Mouse (Mus musculus) heart, postnatal 25 days (tissue): Measurements from ENCODE around the gene Arpp21. TPM values are rescaled to one million over a fixed set of nuclear protein-coding genes. Genes with fewer than 3 reads are reported as not detected.

Experiments
- DNase-seq: peaks from one replicate; pipeline ENCODE4 v3.0.0; 2022; ENCODE audit warnings: low spot score
- intact Hi-C: fragments of 180-260 bp; cut with DNase I; formaldehyde crosslinking; loops from one replicate; pipeline ENCODE4 v1.15.1; 2025
- total RNA-seq, 2 experiments: library from RNA; stranded (reverse); gene quantifications; 2 replicates each; pipeline ENCODE4 v1.2.3; 2021

Arpp21 gene
- total RNA-seq, 2 experiments from 2014 or later, result 1.6 to 2.1 TPM

DNA sequence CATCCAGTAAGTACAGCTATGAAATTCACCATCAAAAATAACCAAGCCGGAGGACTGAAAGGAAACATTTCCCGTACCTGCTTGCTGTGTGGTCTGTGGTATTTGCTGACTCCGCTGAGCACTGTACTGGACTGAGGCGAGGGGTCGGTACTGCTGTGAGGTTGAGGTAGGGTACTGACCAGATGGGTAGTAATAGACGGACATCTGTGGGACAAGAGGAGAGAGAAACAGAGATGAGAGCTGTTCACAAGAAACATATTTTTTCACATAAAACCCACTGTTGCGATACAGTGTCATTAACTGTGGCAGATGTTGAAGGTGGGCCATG is 116.7 kb downstream of the Arpp21 start:
- intact Hi-C loops, result no loop called here
- DNase-seq, result no peak

DNA sequence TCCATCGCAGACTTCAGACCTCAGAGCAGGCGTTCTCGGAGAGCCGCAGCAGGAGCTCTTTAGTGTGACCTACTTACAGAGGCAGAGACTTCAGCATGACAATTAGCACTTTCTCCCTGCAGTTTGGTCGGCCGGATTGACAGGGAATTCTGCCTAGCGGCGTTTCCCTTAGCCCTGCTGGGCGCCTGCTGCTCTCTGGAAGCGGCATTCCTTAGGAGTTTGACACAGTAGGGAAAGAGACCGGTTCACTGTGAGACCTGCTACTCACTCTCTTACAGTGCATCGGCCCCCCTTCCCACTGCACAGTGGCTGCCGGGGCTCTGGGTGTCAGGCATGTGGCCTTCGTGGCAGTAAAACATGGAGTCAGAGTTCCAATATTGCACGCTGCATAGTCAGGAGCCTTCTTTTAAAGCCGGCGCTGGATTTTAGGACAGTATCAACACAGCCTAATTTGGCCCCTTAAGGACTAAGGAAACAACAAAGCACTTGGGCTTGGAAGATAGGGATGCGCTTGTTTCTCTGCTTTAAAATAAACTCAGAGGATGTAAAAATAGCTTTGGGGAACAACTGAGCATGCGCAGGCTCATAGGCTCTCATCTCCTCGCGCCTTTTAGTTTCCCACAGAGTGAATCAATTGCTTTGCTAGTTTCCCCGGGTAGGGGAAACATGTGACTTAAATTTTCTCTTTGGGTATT is 117.2 kb downstream of the Arpp21 start:
- intact Hi-C loops, result no loop called here
- no peak for DNase-seq

DNA sequence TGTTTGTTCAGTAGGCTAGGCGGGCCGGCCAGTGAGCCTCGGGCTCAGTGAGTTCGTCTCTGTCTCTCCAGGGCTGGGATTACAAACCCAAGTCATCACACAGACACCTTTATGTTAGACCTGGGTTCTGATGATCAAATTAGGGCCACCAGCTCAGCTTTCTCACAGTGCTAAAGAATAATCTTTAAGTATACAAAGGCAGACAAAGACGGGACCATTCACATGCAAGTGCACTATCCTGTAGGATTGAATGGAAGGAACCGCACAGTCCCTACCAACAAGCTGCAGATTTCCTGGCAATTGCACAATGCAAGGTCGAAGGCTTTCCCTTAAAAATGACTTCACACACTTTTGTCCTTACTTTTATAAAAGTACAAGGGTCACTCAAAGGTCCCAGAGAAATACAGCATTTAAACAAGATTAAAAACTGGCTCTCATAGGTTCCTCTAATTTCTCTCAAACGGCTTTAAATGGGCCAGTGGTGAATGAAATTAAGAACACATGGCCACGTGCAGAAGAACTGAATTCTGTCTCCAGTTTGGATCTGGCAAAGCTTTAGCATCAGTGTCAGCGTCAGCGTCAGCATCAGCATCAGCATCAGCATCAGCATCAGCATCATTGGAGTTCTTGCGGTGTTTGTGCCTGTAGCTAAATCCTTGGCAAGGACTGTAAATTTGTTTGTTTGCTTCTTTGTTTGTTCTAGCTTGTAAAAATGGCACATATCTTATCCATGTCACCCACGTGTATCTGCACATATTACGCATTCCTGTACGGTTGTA is 117.9 kb downstream of the Arpp21 start:
- intact Hi-C loops, result no loop called here
- DNase-seq, result no peak

DNA sequence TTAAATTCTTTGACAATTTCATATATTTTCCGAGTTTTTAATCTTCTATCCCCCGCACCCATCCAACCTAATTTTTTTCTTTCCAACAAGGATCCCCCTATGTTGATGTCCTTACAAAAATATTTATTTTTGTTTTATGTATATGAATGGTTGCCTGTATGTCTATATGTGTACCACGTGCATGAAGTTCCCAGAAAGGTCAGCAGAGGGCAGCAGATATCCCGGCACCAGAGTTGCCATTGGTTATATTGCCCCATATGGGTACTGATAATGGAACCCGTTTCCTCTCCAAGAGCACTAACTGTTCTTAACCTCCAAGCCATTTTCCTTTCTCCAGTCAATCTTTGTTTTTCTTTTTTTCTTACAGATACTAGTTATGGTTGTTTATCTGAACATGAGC is 124.1 kb downstream of the Arpp21 start:
- DNase-seq, result no peak
- intact Hi-C loops, result no loop called here

DNA sequence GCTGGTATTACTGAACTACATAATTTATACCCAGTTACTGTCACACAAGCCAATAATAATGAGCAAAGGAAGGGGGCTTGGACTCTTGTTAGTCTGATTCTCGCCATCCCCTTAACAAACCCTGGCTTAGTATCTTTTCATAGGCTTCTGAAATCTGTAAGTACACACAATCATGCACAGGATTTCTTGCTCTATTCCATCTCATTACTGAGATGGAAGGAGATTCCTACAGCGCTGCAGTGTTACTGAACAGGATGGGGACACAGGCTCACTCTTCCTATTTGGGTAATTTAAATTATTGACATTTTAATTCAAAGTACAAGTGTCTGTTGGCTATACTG is 132.9 kb downstream of the Arpp21 start:
- DNase-seq, result no peak
- intact Hi-C loops, result no loop called here

DNA sequence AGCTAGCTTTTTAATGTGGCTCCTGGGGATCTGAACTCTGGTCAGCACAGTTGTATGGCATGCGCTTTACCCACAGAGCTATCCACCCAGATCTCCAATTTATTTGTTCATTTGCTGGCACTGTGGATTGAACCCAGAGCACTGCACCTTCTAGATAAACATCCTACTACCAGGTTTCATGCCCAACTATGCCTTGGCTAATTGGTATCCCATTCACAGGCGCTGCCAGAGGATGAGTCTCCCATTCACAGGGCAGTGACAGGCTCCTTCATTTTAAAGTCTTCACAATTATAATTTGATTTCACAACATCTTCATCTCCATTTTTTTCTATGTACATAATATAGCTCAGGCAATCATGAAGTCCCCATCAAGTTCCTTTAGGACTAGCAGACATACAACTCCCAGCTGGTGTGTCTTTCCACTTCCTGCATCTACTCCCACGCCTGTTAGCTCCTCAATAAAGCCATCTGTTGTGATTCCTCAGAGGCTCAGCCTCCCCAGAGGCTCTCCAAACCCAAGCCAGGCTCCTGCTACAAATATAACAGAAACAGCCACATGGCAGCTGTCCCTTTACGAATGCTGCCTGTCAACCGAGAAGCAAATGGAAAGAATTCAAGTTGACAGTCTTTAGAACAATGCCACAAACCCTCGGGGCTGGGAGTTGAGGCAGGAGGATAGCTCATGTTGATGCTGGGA is 133.4 kb downstream of the Arpp21 start:
- intact Hi-C loops, result no loop called here
- peak; percentile 3 for DNase-seq

DNA sequence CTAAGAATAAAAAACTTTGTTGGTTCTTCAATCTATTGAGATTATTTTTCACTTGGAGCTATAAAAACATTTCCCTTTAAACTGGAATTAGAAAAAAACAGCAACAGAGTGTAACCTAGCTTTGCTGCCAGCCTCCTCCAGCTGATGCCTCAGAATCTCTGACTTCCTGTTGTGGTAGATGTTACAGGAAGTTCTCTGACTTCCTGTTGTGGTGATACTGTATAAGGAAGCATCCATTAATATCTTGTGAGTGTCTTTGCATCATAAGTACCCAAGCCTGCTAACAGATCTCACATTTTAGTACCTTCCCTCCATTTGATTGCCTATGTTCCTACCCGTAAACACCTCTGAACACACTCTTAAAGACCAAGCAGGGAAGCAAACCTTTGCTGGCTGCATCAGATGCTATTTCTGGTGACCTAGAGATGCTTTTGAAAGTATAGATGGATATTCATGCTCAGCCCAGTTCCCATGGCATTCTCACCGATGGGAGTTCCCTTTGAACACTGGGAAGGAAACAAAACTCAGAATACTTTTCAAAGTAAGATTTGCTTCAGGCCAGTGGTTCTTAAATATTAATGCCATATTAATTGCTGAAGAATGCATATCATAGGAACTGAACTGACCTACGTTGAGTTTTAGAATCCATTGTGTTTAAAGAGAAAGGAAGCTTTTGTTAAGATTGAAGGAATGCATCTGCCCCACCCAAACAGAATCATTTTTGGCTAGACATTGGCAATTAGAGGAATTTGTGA is 134.7 kb downstream of the Arpp21 start:
- intact Hi-C loops, result no loop called here
- no peak for DNase-seq

DNA sequence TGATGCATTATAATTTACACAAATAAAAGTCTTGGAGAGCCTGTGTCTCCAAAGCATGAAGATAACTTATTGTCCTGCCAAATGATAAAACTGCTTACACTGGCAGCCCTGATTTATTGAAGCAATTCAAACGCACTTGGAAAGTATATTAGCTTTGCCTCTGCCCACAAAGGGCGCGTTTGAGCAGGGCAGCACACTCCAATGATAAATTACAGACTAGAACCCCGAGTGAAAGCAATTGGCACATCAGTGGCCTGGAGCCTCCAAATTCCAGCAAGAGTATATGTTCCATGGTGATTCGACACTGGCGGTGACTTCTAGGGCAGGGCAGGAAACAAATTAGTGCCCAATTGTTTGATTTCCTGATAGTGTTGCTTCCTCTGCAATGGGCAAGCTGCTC is 137.5 kb downstream of the Arpp21 start:
- intact Hi-C loops, result no loop called here
- DNase-seq, result no peak

DNA sequence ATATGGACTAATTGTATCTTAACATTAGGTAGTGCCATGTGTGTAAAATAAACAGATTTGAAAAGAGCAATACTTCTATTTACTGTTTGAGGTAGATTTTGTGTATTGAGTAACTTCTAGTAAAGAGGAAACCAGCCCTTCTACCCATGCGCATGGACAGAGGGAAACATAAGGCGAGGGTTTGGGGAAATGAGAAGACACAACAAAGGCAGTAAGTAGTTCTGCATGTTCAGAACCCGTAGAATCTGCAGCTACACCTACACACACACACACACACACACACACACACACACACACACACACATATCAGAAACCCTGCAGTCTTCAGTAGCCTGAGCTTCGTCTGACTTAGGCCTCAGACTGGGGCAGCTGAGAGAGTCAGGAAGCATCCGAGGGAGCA is 140.0 kb downstream of the Arpp21 start:
- intact Hi-C loops, result no loop called here

DNA sequence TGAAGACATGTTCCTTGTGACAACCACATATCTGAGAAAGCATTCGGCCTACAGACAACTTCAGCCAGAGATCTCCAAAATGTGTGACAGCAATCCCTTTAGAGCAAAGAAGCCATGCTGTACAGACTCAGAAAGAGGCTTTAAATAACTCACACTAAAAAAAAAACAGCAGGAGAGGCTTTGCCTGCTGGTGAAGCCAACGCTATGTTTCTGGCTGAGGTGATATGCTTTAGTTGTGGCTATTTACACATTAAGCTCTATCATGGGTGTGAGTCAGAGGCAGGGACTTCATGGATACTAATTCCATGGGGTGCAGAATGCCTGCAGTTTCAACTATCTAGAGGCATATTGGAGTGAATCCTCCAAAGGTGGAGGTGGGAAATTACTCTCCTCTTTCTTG is 140.5 kb downstream of the Arpp21 start:
- DNase-seq, result no peak
- intact Hi-C loops, result no loop called here

More for the DNA sequence above, 140.0 kb downstream of the Arpp21 start:
- DNase-seq, result no peak

DNA sequence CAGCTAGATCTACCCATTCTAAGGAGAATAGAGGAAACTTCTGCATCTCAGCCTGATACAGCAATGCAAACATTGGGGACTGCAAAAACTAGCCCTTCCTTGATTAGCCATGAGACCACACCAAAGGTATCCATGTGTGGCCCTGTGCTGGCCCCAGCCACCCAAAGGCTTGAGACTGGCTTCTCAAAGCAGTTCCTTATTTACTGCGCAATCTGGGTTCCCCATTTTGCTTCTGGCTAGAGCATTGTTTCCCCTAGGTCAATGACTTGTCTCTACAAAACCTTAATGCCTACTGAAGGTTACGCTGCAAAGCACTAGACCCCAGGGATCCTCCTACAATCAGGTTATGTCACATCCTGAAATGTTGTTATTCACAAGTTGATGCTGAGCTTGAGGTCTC is 156.8 kb downstream of the Arpp21 start:
- no peak for DNase-seq
- intact Hi-C loops, result no loop called here

DNA sequence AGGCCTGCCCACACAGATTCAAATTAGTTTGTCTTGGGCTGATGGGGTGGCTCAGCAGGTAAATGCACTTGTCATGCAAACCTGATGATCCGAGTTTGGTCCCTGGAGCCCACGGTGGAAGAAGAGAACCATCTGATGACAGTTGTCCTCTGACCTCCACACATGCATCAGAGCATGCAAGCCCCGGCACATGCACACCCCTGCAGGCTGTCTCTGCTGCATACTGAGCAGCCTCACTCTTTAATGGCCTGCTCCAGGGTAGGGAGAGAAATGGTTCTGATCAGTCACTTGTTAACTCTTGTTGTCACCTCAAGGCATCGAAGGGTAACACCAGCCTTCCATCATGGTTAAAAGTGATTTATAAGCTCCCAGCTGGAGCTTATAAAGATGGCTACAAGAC is 157.3 kb downstream of the Arpp21 start:
- intact Hi-C loops, result no loop called here
- no peak for DNase-seq

DNA sequence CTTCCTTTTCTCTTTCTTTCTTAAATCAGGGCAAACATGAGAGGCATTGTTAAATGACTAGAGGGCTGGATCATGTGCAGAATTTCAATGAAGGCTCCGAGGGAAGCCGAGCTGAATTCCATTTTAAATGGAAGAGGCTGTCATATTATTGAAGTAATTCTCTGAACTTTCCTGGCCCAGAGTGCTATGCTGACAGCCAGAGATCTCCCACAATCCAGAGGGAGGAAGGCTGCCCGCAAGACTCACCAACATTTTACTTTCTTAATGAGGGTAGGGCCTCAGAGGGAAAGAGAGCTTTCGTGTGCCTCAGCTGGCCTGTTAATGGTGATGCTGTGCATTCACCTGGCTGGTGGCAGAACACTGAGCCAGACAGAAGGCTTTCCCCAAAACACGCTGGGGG is 160.5 kb downstream of the Arpp21 start:
- no peak for DNase-seq
- intact Hi-C loops, result no loop called here

DNA sequence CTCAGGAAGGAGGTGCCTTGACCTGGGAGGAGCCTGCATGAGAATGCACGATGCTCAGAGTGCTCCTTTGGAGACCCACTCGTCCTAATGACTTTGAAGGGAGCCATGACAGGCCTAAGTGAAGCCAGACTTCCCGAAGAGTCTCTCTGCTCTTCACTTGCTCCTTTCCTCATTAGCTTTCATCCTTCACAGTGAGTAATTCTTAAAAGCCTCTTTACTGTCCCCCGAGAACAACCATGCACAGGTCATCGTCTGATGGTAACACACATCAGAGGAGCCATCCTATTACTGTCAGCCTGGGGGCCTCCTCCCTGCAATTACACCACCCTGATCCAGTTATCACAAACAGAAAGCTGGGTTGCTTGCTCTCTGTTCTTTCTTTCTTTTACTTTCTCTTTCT is 160.9 kb downstream of the Arpp21 start:
- no peak for DNase-seq
- intact Hi-C loops, result no loop called here

DNA sequence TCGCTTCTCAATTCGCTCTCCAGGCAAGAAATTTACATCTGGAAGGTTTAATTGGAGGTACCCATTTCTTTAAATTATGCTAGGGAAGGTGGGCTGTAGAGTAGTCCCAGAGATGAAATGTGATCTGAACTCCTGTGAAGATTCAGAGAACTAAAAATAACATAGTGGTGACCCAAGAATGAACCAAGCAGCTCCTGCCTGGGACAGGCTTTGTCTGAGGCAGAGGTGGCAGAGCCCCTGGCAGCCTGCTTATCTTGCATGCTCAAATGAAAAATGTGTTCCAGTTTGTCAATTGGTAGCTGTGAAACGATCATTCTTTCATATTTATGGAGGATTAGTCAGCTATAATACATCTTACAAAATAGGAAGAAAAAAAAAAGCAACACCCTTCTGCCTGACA is 164.4 kb downstream of the Arpp21 start:
- no peak for DNase-seq
- intact Hi-C loops, result no loop called here

DNA sequence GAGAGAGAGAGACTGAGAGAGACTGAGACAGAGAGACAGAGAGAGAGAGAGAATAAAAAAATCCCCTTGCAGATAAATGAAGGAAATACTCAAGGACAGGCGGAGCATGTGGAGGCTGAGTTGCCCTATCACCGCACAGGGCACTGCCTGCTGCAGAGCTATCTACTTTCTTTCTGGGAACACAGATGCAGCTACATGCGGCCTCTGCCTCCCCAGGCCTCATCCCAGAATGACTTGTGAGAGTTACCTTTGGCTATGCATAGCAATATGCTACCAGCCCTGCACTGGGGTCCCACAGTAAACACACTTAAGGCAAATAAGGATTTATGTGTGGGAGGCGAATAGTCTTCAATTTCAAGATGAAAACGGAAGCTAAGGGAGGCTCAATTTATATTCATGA is 164.8 kb downstream of the Arpp21 start:
- intact Hi-C loops, result no loop called here
- no peak for DNase-seq

DNA sequence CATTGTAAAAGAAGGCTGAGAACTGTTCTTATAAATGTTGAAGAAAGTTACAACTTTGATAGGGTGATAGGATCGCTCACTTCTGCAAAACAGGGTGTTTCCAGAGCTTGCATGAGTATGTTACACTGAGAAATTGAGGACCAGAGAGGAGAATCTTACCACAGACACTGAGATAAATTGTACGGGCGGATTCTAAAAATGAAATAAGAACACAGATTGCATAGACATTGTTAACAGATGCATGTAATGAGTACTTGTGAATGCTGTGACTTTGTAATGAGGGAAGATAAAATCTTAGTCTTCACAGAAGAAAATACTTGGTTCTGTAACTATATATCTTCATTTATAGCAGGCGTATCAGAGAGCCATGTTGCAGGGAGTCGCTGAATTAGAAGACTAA is 167.5 kb downstream of the Arpp21 start:
- DNase-seq, result no peak
- intact Hi-C loops, result no loop called here

DNA sequence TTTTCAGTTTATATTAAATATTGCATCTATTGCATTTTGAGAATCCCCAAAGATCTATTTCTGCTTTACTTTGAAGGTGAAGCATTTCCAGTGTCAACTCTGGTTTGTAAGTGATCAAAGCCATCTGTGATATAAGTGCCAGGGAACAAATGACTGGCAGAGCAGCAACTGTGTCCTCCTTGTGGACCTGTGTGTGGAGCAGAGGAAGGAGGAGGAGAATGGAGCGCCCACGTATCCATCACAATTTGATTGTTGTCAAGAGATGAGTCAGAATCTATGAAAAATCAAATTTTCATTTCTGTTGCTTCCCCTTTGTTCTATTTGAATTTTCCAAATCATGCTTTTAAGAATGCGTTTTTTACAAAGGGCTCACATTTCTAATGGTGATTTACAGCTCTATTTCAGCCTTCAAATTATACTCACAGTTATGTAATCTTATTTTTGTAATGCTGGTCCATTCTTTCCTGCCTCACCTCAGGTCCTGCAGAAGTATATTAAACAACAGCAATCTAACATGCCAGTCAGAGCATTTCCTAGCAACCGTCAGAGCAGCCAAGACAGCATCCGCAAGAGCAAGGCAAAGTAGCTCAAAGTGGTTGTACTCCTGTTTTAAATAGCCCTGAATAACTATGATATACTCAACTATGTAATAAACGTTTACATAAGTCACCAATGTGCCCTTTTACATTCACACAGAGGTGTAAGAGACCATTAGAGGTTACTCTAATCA is 174.9 kb downstream of the Arpp21 start:
- no peak for DNase-seq
- intact Hi-C loops, result no loop called here

DNA sequence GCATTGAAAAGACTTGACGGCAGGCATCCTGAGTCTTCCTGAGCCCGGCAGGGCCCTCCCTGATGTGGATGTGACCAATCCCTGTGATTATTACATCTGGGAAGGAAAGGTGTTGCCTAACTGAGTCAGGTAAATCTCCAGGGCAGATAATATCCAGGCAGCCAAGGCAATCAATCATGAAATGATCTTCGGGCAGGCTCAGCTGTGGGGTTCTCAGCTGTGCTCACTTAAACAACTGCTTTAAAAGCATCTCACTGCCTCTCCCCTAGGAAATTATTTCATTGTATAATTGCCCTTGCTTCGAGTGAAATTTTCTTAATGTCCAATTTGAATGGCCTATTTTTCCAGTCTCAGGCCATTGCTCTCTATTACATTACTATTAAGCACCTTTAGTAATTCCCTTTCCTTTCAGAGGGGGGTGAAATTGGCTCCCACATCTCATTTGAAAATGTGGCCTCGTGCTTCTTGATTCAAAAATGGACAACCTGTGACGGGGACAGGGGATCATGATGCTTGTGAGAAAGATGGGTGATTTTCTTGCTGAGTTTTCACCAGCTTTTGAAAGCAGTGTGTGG is 180.8 kb downstream of the Arpp21 start:
- DNase-seq, result no peak
- intact Hi-C loops, result no loop called here
